8 mouse cellular contexts compared by ENCODE assay signal in the genomic region with DNA sequence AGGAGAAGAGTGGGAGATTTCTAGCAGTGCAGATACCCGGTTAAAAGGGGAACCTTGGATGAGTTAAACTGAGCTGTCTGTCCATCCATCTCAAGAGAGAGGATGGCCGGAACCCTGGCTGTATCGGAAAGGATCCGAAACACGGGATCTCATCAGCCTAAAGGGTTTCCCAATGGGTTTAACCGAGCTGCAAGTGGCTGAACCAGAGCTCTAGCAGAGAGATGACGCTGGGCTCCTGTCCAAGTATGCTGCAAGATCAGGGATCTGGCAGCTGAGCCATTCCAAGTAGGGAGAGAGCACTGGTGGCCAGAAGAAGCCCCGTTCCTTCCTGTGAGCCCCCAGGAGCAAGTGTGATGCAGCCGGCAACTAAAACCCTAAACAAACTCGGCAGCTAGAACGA.
DNase-seq lines count a peak whose midpoint lies in the region; ATAC-seq and TF ChIP-seq lines count a peak whose summit lies in the region.

No protein-coding gene starts in this region.

- peaks cover 31% of the 10 kb centered on the region for H3K4me1 ChIP-seq in forebrain, embryonic 13.5 days
- H3K4me1 ChIP-seq in forebrain, embryonic 11.5 days (replicated peaks; ENCODE audit: control insufficient read depth, insufficient read depth, low read length), result peaks cover 4% of the 10 kb centered on the region; the same call in 1 of the 2 replicates
- peaks cover 1% of the 10 kb centered on the region; the same call in 1 of the 2 replicates for H3K4me1 ChIP-seq in cortical plate, adult 2 months (ENCODE audit: control insufficient read depth, insufficient read depth, low read length)
- peaks cover 15% of the 10 kb centered on the region for H3K4me1 ChIP-seq in hindbrain, embryonic 14.5 days (replicated peaks; ENCODE audit: control insufficient read depth, insufficient read depth, low read length)
- H3K4me1 ChIP-seq in liver, embryonic 13.5 days (replicated peaks), result peaks cover 19% of the 10 kb centered on the region
- H3K4me1 ChIP-seq in thymus, adult 2 months (replicated peaks; ENCODE audit: control insufficient read depth, insufficient read depth, low read length), result no peaks in the 10 kb centered on the region

- H3K4me2 ChIP-seq in forebrain, embryonic 13.5 days, result peak overlapping the region; percentile 67
- H3K4me2 ChIP-seq in forebrain, embryonic 11.5 days (ENCODE audit: low read depth, low read length, severe bottlenecking), result no peak overlapping the region
- H3K4me2 ChIP-seq in hindbrain, embryonic 14.5 days (replicated peaks), result peak overlapping the region; percentile 76
- H3K4me2 ChIP-seq in liver, embryonic 13.5 days, result peak overlapping the region; percentile 55; the same call in 1 of the 2 replicates

- 0 out of 2 replicates have a peak overlapping the region, but pooled peaks have one; percentile 40 for H3K4me3 ChIP-seq in forebrain, embryonic 13.5 days
- H3K4me3 ChIP-seq in forebrain, embryonic 11.5 days (ENCODE audit: low read depth, low read length), result no peak overlapping the region
- peak overlapping the region; percentile 98 for H3K4me3 ChIP-seq in cortical plate, adult 2 months (ENCODE audit: insufficient read depth, low read length)
- H3K4me3 ChIP-seq in hindbrain, embryonic 14.5 days (replicated peaks; ENCODE audit: low read length), result peak overlapping the region; percentile 37
- H3K4me3 ChIP-seq in liver, embryonic 13.5 days (replicated peaks), result no peak overlapping the region
- H3K4me3 ChIP-seq in thymus, adult 2 months (ENCODE audit: control insufficient read depth, insufficient read depth, low read length), result no peak overlapping the region

- 78% methylated on average over 11 of the region's 11 CpGs for WGBS in forebrain, embryonic 13.5 days
- 86% methylated on average over 11 of the region's 11 CpGs for WGBS in forebrain, embryonic 11.5 days
- 56% methylated on average over 11 of the region's 11 CpGs for WGBS in hindbrain, embryonic 14.5 days
- WGBS in liver, embryonic 13.5 days (ENCODE audit: insufficient replicate concordance), result 80% methylated on average over 11 of the region's 11 CpGs
- 90% methylated on average over 11 of the region's 11 CpGs for WGBS in thymus, adult 2 months

- TF ChIP-seq CTCF in cortical plate, adult 2 months (IDR thresholded peaks at IDR 0.05; ENCODE audit: extremely low read depth, insufficient read depth, low read length), result no peak
- no peak for TF ChIP-seq CTCF in thymus, adult 2 months (IDR thresholded peaks at IDR 0.05; ENCODE audit: borderline replicate concordance, control insufficient read depth, extremely low read depth, insufficient read depth, low read length, poor library complexity)

- ATAC-seq in forebrain, embryonic 13.5 days, result no peak
- no peak for ATAC-seq in forebrain, embryonic 11.5 days (replicated peaks; ENCODE audit: low FRiP score)
- no peak for ATAC-seq in hindbrain, embryonic 14.5 days (ENCODE audit: low FRiP score)
- ATAC-seq in liver, embryonic 13.5 days (ENCODE audit: low read depth), result no peak

- DNase-seq in forebrain, embryonic 11.5 days (ENCODE audit: low spot score), result no peak
- DNase-seq in Muller cell, postnatal 12 days (ENCODE audit: inconsistent ontology term), result peak; percentile 46
- peak; percentile 32 for DNase-seq in hindbrain, embryonic 14.5 days (ENCODE audit: low spot score)
- DNase-seq in liver, embryonic 13.5 days, result no peak
- DNase-seq in right cerebral cortex, postnatal 25 days, result peak; percentile 53
- DNase-seq in thymus, adult 2 months, result no peak

- 0 out of 2 replicates have a peak, but pooled peaks have one; percentile 26 for TF ChIP-seq POLR2A in cortical plate, adult 2 months (IDR thresholded peaks at IDR 0.05; ENCODE audit: extremely low read depth, insufficient read depth, low read length)
- no peak for TF ChIP-seq POLR2A in thymus, adult 2 months (IDR thresholded peaks at IDR 0.05; ENCODE audit: control insufficient read depth, extremely low read depth, insufficient read depth, low read length, poor library complexity)

- H3K27me3 ChIP-seq in forebrain, embryonic 13.5 days, result no peaks in the 10 kb centered on the region
- H3K27me3 ChIP-seq in forebrain, embryonic 11.5 days (ENCODE audit: control insufficient read depth, insufficient read depth, low read length), result no peaks in the 10 kb centered on the region
- H3K27me3 ChIP-seq in hindbrain, embryonic 14.5 days (ENCODE audit: control insufficient read depth, insufficient read depth, low read length), result no peaks in the 10 kb centered on the region
- H3K27me3 ChIP-seq in liver, embryonic 13.5 days, result no peaks in the 10 kb centered on the region
- no peaks in the 10 kb centered on the region for H3K27me3 ChIP-seq in thymus, adult 2 months (ENCODE audit: control insufficient read depth, insufficient read depth, low read length)

- H3K27ac ChIP-seq in forebrain, embryonic 13.5 days, result no peak overlapping the region
- no peak overlapping the region for H3K27ac ChIP-seq in forebrain, embryonic 11.5 days (ENCODE audit: low read depth, low read length)
- peak overlapping the region; percentile 80 for H3K27ac ChIP-seq in cortical plate, adult 2 months (ENCODE audit: insufficient read depth, low read length)
- H3K27ac ChIP-seq in hindbrain, embryonic 14.5 days, result no peak overlapping the region
- no peak overlapping the region for H3K27ac ChIP-seq in liver, embryonic 13.5 days
- H3K27ac ChIP-seq in thymus, adult 2 months (ENCODE audit: control insufficient read depth, insufficient read depth, low read length), result no peak overlapping the region

- H3K9me3 ChIP-seq in forebrain, embryonic 13.5 days (replicated peaks), result no peaks in the 10 kb centered on the region
- no peaks in the 10 kb centered on the region for H3K9me3 ChIP-seq in forebrain, embryonic 11.5 days (ENCODE audit: control insufficient read depth, low read length)
- H3K9me3 ChIP-seq in hindbrain, embryonic 14.5 days (ENCODE audit: control insufficient read depth, low read length), result no peaks in the 10 kb centered on the region
- no peaks in the 10 kb centered on the region for H3K9me3 ChIP-seq in liver, embryonic 13.5 days (replicated peaks)

- H3K9ac ChIP-seq in forebrain, embryonic 13.5 days, result no peak overlapping the region
- H3K9ac ChIP-seq in forebrain, embryonic 11.5 days (ENCODE audit: low read length), result no peak overlapping the region
- peak overlapping the region; percentile 52 for H3K9ac ChIP-seq in hindbrain, embryonic 14.5 days
- no peak overlapping the region for H3K9ac ChIP-seq in liver, embryonic 13.5 days

- H3K36me3 ChIP-seq in forebrain, embryonic 13.5 days (ENCODE audit: poor library complexity, severe bottlenecking), result peaks cover 4% of the 10 kb centered on the region; the same call in 1 of the 2 replicates
- no peaks in the 10 kb centered on the region for H3K36me3 ChIP-seq in forebrain, embryonic 11.5 days (ENCODE audit: control insufficient read depth, insufficient read depth, low read length)
- H3K36me3 ChIP-seq in hindbrain, embryonic 14.5 days (replicated peaks; ENCODE audit: control insufficient read depth, insufficient read depth), result no peaks in the 10 kb centered on the region
- H3K36me3 ChIP-seq in liver, embryonic 13.5 days, result peaks cover 59% of the 10 kb centered on the region
- no peaks in the 10 kb centered on the region; the same call in none of the 2 replicates for H3K36me3 ChIP-seq in thymus, adult 2 months (ENCODE audit: control insufficient read depth, insufficient read depth, low read length)

Comparison
In these comparisons a context has a peak if more than half of its experiments do, and no peak if none do; other contexts are left out.
1. H3K4me3 ChIP-seq: peak in forebrain, embryonic 13.5 days (single experiment), cortical plate, adult 2 months (single experiment) and hindbrain, embryonic 14.5 days (single experiment); none in forebrain, embryonic 11.5 days (single experiment), liver, embryonic 13.5 days (single experiment) and thymus, adult 2 months (single experiment).
2. DNase-seq: peak in Muller cell, postnatal 12 days (single experiment), hindbrain, embryonic 14.5 days (single experiment) and right cerebral cortex, postnatal 25 days (single experiment); none in forebrain, embryonic 11.5 days (single experiment), liver, embryonic 13.5 days (single experiment) and thymus, adult 2 months (single experiment).